Mouse (Mus musculus): ENCODE measurements around the gene Ndufaf7. TPM values are rescaled to one million over a fixed set of nuclear protein-coding genes. Genes with fewer than 3 reads are reported as not detected.

Ndufaf7 gene
- polyA plus RNA-seq, 1 experiment: 2.5 TPM

- WGBS: 63% methylated on average over 8 of the region's 8 CpGs
- H3K36me3 ChIP-seq (ENCODE audit: control insufficient read depth, insufficient read depth, low read length): peaks cover 4% of the 10 kb centered on the region
- H3K4me1 ChIP-seq (ENCODE audit: control insufficient read depth, insufficient read depth, insufficient read length, low read length): no peaks in the 10 kb centered on the region
- TF ChIP-seq POLR2A (IDR thresholded peaks at IDR 0.05; ENCODE audit: low read depth, low read length) (no peak), CTCF (IDR thresholded peaks at IDR 0.05; ENCODE audit: extremely low read depth, insufficient read length, insufficient replicate concordance, low read depth, low read length) (no peak)
- H3K27ac ChIP-seq (ENCODE audit: insufficient read depth, low read depth, low read length): no peak overlapping the region
- no peak overlapping the region for H3K4me3 ChIP-seq (ENCODE audit: low read depth, low read length)
- no peaks in the 10 kb centered on the region for H3K27me3 ChIP-seq (ENCODE audit: control insufficient read depth, insufficient read depth, low read length)
Observed at GRCm38 (mm10) chr17:78953240-78953639, 16.3 kb downstream of the Ndufaf7 start.

- Histone ChIP-seq H3K36me3 (ENCODE audit: control insufficient read depth, insufficient read depth, low read length) (peaks cover 10% of the 10 kb centered on the region), H3K4me3 (ENCODE audit: low read depth, low read length) (no peak overlapping the region), H3K27ac (ENCODE audit: insufficient read depth, low read depth, low read length) (no peak overlapping the region), H3K27me3 (ENCODE audit: control insufficient read depth, insufficient read depth, low read length) (no peaks in the 10 kb centered on the region), H3K4me1 (ENCODE audit: control insufficient read depth, insufficient read depth, insufficient read length, low read length) (no peaks in the 10 kb centered on the region)
- no peak for TF ChIP-seq CTCF (IDR thresholded peaks at IDR 0.05; ENCODE audit: extremely low read depth, insufficient read length, insufficient replicate concordance, low read depth, low read length)
- no peak for TF ChIP-seq POLR2A (IDR thresholded peaks at IDR 0.05; ENCODE audit: low read depth, low read length)
- 66% methylated on average over 6 of the region's 6 CpGs for WGBS
Observed at GRCm38 (mm10) chr17:78959473-78959872, 22.5 kb downstream of the Ndufaf7 start.

DNA sequence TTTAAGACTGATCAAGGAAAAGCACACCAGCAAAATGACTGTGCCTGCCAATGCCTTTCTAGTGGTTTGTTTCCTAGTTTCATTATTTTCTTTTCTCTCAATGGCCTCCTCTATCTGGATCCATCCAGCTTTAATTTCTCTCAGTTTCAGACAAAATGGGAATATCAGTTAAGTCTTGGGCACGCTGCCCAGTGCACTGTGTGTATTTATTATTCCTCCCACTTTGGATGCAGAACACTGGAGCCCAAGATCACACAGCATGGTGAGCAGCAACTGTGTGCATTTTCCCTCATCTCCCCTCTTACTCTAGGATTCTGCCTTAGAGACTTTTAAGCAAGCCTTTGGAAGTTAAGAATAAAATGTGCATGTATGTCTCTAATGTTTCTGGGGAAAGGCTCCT is 27.5 kb downstream of the Ndufaf7 start:
- Histone ChIP-seq H3K27me3 (ENCODE audit: control insufficient read depth, insufficient read depth, low read length) (no peaks in the 10 kb centered on the region), H3K36me3 (ENCODE audit: control insufficient read depth, insufficient read depth, low read length) (peaks cover 5% of the 10 kb centered on the region; the same call in 1 of the 2 replicates), H3K4me3 (ENCODE audit: low read depth, low read length) (no peak overlapping the region), H3K27ac (ENCODE audit: insufficient read depth, low read depth, low read length) (no peak overlapping the region), H3K4me1 (ENCODE audit: control insufficient read depth, insufficient read depth, insufficient read length, low read length) (no peaks in the 10 kb centered on the region)
- TF ChIP-seq CTCF (IDR thresholded peaks at IDR 0.05; ENCODE audit: extremely low read depth, insufficient read length, insufficient replicate concordance, low read depth, low read length): no peak
- no peak for TF ChIP-seq POLR2A (IDR thresholded peaks at IDR 0.05; ENCODE audit: low read depth, low read length)
- 90% methylated on average over 1 of the region's 1 CpGs for WGBS

DNA sequence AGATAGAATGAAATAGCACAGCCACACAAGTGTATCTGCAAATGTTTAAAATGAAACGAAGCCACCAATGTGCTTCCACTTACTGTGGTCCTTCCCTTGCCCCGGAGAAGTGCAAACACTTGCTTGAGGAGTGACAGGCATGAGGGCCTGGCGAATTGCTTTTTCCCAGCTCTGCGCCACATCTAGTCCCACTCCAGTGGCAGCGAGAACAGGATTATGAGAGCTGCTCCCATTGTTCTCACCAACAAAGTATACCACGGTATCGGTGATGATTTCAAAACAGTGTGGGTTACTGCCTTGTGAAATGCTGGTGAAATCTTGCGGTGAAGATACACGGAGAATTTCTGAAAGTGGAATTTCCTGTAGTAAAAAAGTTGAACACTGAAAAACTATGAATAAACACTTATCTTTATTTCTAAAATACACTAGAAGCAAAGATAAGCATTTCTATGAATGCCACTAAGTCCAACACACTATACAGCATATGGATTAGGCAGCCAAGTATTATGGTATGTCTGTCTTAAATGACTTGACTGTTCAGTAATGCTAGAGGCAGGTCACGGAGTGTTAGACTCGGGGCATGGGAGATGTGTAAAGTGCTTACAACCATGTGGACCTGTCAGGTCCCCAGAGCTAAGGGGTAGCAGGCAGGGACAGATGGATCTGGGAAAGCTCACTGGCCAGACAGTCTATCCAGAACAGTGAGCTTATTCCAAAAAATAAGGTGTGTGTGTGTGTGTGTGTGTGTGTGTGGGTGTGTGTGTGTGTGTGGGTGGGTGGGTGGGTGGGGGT is 29.4 kb downstream of the Ndufaf7 start:
- 87% methylated on average over 11 of the region's 11 CpGs for WGBS
- Histone ChIP-seq H3K27me3 (ENCODE audit: control insufficient read depth, insufficient read depth, low read length) (no peaks in the 10 kb centered on the region), H3K27ac (ENCODE audit: insufficient read depth, low read depth, low read length) (no peak overlapping the region), H3K4me3 (ENCODE audit: low read depth, low read length) (no peak overlapping the region), H3K4me1 (ENCODE audit: control insufficient read depth, insufficient read depth, insufficient read length, low read length) (no peaks in the 10 kb centered on the region), H3K36me3 (ENCODE audit: control insufficient read depth, insufficient read depth, low read length) (peaks cover 5% of the 10 kb centered on the region; the same call in 1 of the 2 replicates)
- TF ChIP-seq CTCF (IDR thresholded peaks at IDR 0.05; ENCODE audit: extremely low read depth, insufficient read length, insufficient replicate concordance, low read depth, low read length) (no peak), POLR2A (IDR thresholded peaks at IDR 0.05; ENCODE audit: low read depth, low read length) (no peak)

GRCm38 (mm10) chr17:78968500-78968899 is 31.6 kb downstream of the Ndufaf7 start:
- WGBS: 87% methylated on average over 3 of the region's 3 CpGs
- Histone ChIP-seq H3K36me3 (ENCODE audit: control insufficient read depth, insufficient read depth, low read length) (peaks cover 3% of the 10 kb centered on the region; the same call in 1 of the 2 replicates), H3K4me1 (ENCODE audit: control insufficient read depth, insufficient read depth, insufficient read length, low read length) (no peaks in the 10 kb centered on the region), H3K27ac (ENCODE audit: insufficient read depth, low read depth, low read length) (no peak overlapping the region), H3K4me3 (ENCODE audit: low read depth, low read length) (no peak overlapping the region), H3K27me3 (ENCODE audit: control insufficient read depth, insufficient read depth, low read length) (no peaks in the 10 kb centered on the region)
- TF ChIP-seq CTCF (IDR thresholded peaks at IDR 0.05; ENCODE audit: extremely low read depth, insufficient read length, insufficient replicate concordance, low read depth, low read length): no peak
- TF ChIP-seq POLR2A (IDR thresholded peaks at IDR 0.05; ENCODE audit: low read depth, low read length): no peak

GRCm38 (mm10) chr17:78983166-78983565 is 46.2 kb downstream of the Ndufaf7 start:
- Histone ChIP-seq H3K27me3 (ENCODE audit: control insufficient read depth, insufficient read depth, low read length) (no peaks in the 10 kb centered on the region), H3K4me1 (ENCODE audit: control insufficient read depth, insufficient read depth, insufficient read length, low read length) (no peaks in the 10 kb centered on the region), H3K27ac (ENCODE audit: insufficient read depth, low read depth, low read length) (no peak overlapping the region), H3K36me3 (ENCODE audit: control insufficient read depth, insufficient read depth, low read length) (peaks cover 3% of the 10 kb centered on the region; the same call in 1 of the 2 replicates), H3K4me3 (ENCODE audit: low read depth, low read length) (no peak overlapping the region)
- no peak for TF ChIP-seq POLR2A (IDR thresholded peaks at IDR 0.05; ENCODE audit: low read depth, low read length)
- no peak for TF ChIP-seq CTCF (IDR thresholded peaks at IDR 0.05; ENCODE audit: extremely low read depth, insufficient read length, insufficient replicate concordance, low read depth, low read length)
- 94% methylated on average over 8 of the region's 8 CpGs for WGBS

DNA sequence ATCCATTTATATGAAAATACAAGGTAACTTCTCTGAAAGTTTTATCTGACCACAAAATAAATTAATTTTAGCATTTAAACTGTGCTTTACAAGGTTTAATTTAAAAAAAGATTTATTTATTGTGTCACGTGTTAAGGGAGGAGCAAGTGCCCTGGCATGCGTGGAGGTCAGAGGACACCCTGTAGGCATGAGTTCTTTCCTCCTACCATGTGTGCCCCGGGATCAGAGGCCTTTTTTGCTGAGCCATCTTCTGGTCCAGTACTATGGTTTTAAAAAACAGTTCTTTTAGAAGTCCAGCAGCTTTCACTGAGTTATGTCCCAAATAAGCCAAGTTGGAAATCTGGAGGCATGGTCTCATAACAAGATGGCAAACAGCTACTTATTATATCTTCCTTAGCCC is 46.8 kb downstream of the Ndufaf7 start:
- Histone ChIP-seq H3K4me1 (ENCODE audit: control insufficient read depth, insufficient read depth, insufficient read length, low read length) (no peaks in the 10 kb centered on the region), H3K27ac (ENCODE audit: insufficient read depth, low read depth, low read length) (no peak overlapping the region), H3K4me3 (ENCODE audit: low read depth, low read length) (no peak overlapping the region), H3K27me3 (ENCODE audit: control insufficient read depth, insufficient read depth, low read length) (no peaks in the 10 kb centered on the region), H3K36me3 (ENCODE audit: control insufficient read depth, insufficient read depth, low read length) (peaks cover 3% of the 10 kb centered on the region; the same call in 1 of the 2 replicates)
- 86% methylated on average over 3 of the region's 3 CpGs for WGBS
- no peak for TF ChIP-seq POLR2A (IDR thresholded peaks at IDR 0.05; ENCODE audit: low read depth, low read length)
- TF ChIP-seq CTCF (IDR thresholded peaks at IDR 0.05; ENCODE audit: extremely low read depth, insufficient read length, insufficient replicate concordance, low read depth, low read length): no peak
